In genomic region chr5:37225708-37226107, GRCm38 (mm10) we compare ENCODE assay signal across 21 mouse cellular contexts. TPM values are rescaled to one million over a fixed set of nuclear protein-coding genes. Genes with fewer than 3 reads are reported as not detected.
DNase-seq lines count a peak whose midpoint lies in the region; ATAC-seq and TF ChIP-seq lines count a peak whose summit lies in the region.
"Had no signal": no experiment of that assay in that cellular context is flagged by ENCODE, and none has a peak within 500 bp of the region (broad histone marks: within the 10 kb centered on the region; RNA-seq: fewer than 3 reads in every experiment).

No protein-coding gene starts in this region.

- no peaks in the 10 kb centered on the region for H3K27me3 ChIP-seq in hindbrain, postnatal 0 days (ENCODE audit: insufficient read depth, low read length)
- H3K27me3 ChIP-seq in hindbrain, embryonic 13.5 days, result no peaks in the 10 kb centered on the region
- H3K27me3 ChIP-seq: embryonic facial prominence, embryonic 13.5 days; intestine, embryonic 15.5 days had no signal

- H3K9me3 ChIP-seq in hindbrain, postnatal 0 days (ENCODE audit: low read length), result no peaks in the 10 kb centered on the region
- no peaks in the 10 kb centered on the region for H3K9me3 ChIP-seq in hindbrain, embryonic 13.5 days
- H3K9me3 ChIP-seq: embryonic facial prominence, embryonic 13.5 days; forebrain, embryonic 12.5 days; heart, embryonic 15.5 days; intestine, embryonic 15.5 days had no signal

- no peak overlapping the region for H3K9ac ChIP-seq in hindbrain, postnatal 0 days (replicated peaks; ENCODE audit: low read length)
- no peak overlapping the region for H3K9ac ChIP-seq in hindbrain, embryonic 13.5 days
- H3K9ac ChIP-seq: embryonic facial prominence, embryonic 13.5 days; forebrain, embryonic 12.5 days; heart, embryonic 15.5 days; intestine, embryonic 15.5 days had no signal

- no peaks in the 10 kb centered on the region; the same call in 1 of the 2 replicates for H3K4me1 ChIP-seq in hindbrain, postnatal 0 days (ENCODE audit: insufficient read depth, low read length)
- peaks cover 31% of the 10 kb centered on the region for H3K4me1 ChIP-seq in hindbrain, embryonic 13.5 days (replicated peaks)
- H3K4me1 ChIP-seq: embryonic facial prominence, embryonic 13.5 days; intestine, embryonic 15.5 days had no signal

- DNase-seq in adrenal gland, adult 2 months, result peak; percentile 34
- no peak for DNase-seq in adrenal gland, postnatal 10 days
- DNase-seq in frontal cortex, postnatal 10 days (ENCODE audit: low spot score in 2 of 2), result no peak
- no peak for DNase-seq in hindbrain, postnatal 0 days (ENCODE audit: low spot score)
- peak; percentile 64 for DNase-seq in adipocyte (ENCODE audit: low spot score)
- no peak for DNase-seq in right cerebral cortex, postnatal 4 days
- DNase-seq: cerebellum, adult 8-10 months; cerebellum, postnatal 25 days; gastrocnemius, adult 2 months; gastrocnemius, postnatal 25 days; heart, postnatal 14 days; kidney, adult 18-20 months; kidney, postnatal 10 days had no signal

- H3K27ac ChIP-seq in hindbrain, postnatal 0 days, result no peak overlapping the region
- no peak overlapping the region for H3K27ac ChIP-seq in hindbrain, embryonic 13.5 days
- H3K27ac ChIP-seq: embryonic facial prominence, embryonic 13.5 days; forebrain, embryonic 12.5 days; gastrocnemius, adult 2 months; heart, embryonic 15.5 days; intestine, embryonic 15.5 days had no signal

- WGBS in hindbrain, postnatal 0 days, result 90% methylated on average over 1 of the region's 1 CpGs
- 91% methylated on average over 1 of the region's 1 CpGs for WGBS in hindbrain, embryonic 13.5 days

- no peak overlapping the region for H3K4me3 ChIP-seq in hindbrain, postnatal 0 days (ENCODE audit: low read length)
- H3K4me3 ChIP-seq in hindbrain, embryonic 13.5 days, result no peak overlapping the region
- H3K4me3 ChIP-seq: embryonic facial prominence, embryonic 13.5 days; forebrain, embryonic 12.5 days; gastrocnemius, adult 2 months; heart, embryonic 15.5 days; intestine, embryonic 15.5 days had no signal

- no peak overlapping the region for H3K4me2 ChIP-seq in hindbrain, postnatal 0 days (ENCODE audit: low read depth, low read length)
- H3K4me2 ChIP-seq in hindbrain, embryonic 13.5 days, result no peak overlapping the region
- H3K4me2 ChIP-seq: embryonic facial prominence, embryonic 13.5 days; forebrain, embryonic 12.5 days; heart, embryonic 11.5 days; heart, embryonic 15.5 days; intestine, embryonic 15.5 days had no signal

- H3K36me3 ChIP-seq in hindbrain, postnatal 0 days (ENCODE audit: insufficient read depth, low read length), result no peaks in the 10 kb centered on the region
- no peaks in the 10 kb centered on the region for H3K36me3 ChIP-seq in hindbrain, embryonic 13.5 days
- H3K36me3 ChIP-seq: embryonic facial prominence, embryonic 13.5 days; forebrain, embryonic 12.5 days; heart, embryonic 15.5 days; intestine, embryonic 15.5 days had no signal

- peak; percentile 42 for ATAC-seq in frontal cortex, adult (ENCODE audit: low TSS enrichment)
- ATAC-seq in hindbrain, postnatal 0 days, result peak; percentile 46
- no peak for ATAC-seq in hindbrain, embryonic 13.5 days (ENCODE audit: low FRiP score)
- ATAC-seq: intestine, embryonic 15.5 days had no signal

- TF ChIP-seq CTCF in hindbrain, postnatal 0 days (IDR thresholded peaks at IDR 0.05; ENCODE audit: low read depth), result no peak

RNA-seq across cellular contexts. Expression of gene Crmp1, which starts 16.0 kb away (rescaled TPM):
- 1 to 10 TPM; 7.2 to 9.7 TPM for total RNA-seq in adrenal gland, adult 2 months (2021)
- 8.7 and 9.9 TPM in 2 replicates for polyA plus RNA-seq in adrenal gland, adult 2 months (2012; rRNA removed)
- total RNA-seq in adrenal gland, postnatal 10 days (2021), result 10 to 100 TPM; 11.1 to 19.5 TPM
- 1,015 and 1,414 TPM in 2 replicates for total RNA-seq in hindbrain, postnatal 0 days (2014; rRNA removed)
- polyA plus RNA-seq in hindbrain, postnatal 0 days (2015; fragmentation: Nextera tagmentation; extraction: Ambion mirVana), result 607 and 697 TPM in 2 replicates
- polyA plus RNA-seq in hindbrain, embryonic 13.5 days (2015; fragmentation: Nextera tagmentation; extraction: Ambion mirVana), result 750 and 790 TPM in 2 replicates
- total RNA-seq: granulocyte monocyte progenitor cell, adult 5-6 weeks had no signal

Comparison
In these comparisons a context has a peak if more than half of its experiments do, and no peak if none do; other contexts are left out.
1. DNase-seq: peak in adrenal gland, adult 2 months (single experiment) and adipocyte (single experiment); none in adrenal gland, postnatal 10 days (single experiment), frontal cortex, postnatal 10 days (0 of 2), hindbrain, postnatal 0 days (single experiment) and right cerebral cortex, postnatal 4 days (single experiment).
2. RNA of gene Crmp1, which starts 16.0 kb away (total RNA-seq): 1,015 to 1,414 TPM in hindbrain, postnatal 0 days; 11.1 to 19.5 TPM in adrenal gland, postnatal 10 days and 7.2 to 9.7 TPM in adrenal gland, adult 2 months; every median in the first group is over 10 times any median in the second.